Mouse (Mus musculus) adrenal gland, adult 2 months (tissue): Measurements from ENCODE around the gene Auts2. TPM values are rescaled to one million over a fixed set of nuclear protein-coding genes. Genes with fewer than 3 reads are reported as not detected.

Source experiments
- DNase-seq: peaks from one replicate; pipeline ENCODE4 v3.0.0; 2021
- polyA plus RNA-seq: library from polyadenylated mRNA; depleted of rRNA; stranded (reverse); fragments of >200 nt; gene quantifications from 2 replicates; pipeline ENCODE4 v1.2.3, GENCODE M21; 2012
- total RNA-seq, 2 experiments: library from RNA; stranded (reverse); gene quantifications; 2 replicates each; pipeline ENCODE4 v1.2.3; 2021

Gene Auts2
- total and polyA plus RNA-seq, 3 experiments = 20.2 to 51.6 (median 46.3) TPM

DNA sequence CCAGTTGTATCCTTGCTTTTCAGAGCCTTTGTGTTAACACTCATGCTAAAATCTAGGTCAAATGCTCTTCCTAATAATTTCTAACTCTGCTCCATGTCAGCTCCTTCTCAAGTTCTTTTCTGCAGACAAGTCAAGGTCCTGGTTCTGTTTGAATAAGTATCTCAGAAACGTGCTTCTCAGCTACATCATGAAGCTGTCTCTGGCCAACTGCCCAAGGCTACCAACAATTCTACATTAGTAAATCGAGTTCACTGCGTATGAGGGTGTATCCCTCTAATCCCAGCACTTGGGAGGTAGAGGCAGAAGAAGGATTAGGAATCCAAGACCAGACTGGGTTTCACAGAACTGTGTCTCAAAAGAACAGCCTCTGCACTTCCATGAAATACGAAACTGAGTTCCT is 1109.9 kb downstream of the Auts2 start:
- DNase-seq = peak; percentile 41

DNA sequence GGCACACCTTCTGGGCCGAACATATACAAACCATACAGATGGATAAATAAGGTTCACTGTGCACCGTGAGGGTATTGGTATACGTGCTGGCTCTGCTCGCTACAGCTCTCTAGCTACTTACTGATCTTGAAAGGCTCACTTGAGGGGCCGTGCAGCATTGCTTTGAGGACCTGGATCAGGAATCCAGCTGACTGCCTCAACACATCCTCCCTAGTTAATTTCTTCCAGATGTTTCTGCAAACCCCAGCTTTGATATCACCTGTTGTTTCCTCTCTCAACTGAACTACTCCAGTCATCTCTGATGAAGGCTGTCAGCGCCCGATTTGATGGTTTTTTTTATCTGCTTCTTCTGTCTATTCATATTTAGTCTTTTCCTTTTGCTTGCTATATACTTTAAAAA is 1111.2 kb downstream of the Auts2 start:
- DNase-seq = no peak

DNA sequence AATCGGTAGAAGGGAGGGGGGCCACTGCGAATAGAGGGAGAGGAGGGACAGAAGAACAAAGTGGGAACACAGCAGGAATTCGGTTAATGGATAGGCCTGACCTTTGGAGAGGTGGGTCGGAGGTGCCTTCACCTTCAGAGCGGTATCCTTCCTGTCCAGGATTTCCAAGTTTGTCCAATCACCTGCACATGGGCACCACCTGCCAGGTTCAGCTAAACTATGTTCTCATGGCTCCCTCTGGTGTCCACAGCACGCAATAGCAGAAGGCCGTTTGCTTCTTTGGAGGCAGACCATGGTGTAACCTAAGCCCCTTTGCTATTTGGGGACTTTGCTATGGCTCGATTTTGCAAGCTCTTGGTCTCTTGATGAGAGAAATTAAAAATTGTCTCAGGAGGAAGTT is 1113.0 kb downstream of the Auts2 start:
- DNase-seq = peak; percentile 39

DNA sequence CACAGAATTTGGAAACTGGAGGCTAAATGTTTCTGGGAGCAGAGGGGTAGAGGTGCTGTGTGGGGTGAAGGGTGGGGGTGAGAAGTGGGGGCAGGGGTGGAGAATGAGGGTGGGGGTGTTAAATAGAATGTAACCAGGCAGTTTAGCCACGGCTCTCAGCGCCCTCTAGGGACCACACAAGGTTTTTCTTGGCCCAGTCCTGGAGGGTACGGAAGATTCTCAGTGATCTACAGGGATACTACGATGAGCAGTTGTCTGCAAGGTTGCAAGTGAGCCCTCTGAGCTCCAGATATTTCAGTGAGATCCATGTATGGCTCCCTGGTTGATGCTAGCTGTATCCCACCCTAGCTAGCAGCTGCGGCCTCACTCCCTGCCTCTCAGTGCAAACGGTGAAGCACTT is 1113.6 kb downstream of the Auts2 start:
- no peak for DNase-seq

DNA sequence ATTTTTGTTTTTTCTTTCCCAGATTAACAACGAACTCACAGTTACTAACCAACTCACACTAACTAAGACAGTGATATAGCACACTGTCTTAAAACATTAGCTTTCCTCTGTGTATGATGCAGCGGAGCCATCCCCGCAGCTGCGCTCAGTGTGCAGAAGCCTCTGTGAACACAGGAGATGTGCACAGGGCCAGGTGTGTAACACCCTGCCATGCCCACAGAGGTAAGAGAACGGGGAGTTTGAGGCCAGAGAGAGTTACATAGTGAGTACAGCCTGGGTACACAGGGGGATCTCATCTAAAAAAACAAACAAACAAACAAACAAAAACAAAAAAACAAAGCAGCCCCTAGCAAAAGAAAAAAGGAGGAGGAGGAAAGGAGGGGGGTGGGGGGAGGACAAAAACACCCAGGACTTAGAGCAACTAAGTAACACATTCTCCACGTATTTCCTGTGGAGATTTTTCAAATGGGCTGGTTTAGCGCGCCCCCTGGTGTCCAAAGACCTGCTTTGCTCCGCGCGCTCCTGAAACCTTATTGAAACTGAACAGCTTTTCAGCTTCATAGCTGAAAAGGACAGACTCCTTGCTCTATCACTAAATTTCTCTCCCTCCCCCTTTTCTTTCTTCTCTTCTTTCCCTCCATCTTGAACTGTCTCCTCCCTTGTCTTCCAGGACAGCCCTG is 1115.3 kb downstream of the Auts2 start:
- peak; percentile 63 for DNase-seq

DNA sequence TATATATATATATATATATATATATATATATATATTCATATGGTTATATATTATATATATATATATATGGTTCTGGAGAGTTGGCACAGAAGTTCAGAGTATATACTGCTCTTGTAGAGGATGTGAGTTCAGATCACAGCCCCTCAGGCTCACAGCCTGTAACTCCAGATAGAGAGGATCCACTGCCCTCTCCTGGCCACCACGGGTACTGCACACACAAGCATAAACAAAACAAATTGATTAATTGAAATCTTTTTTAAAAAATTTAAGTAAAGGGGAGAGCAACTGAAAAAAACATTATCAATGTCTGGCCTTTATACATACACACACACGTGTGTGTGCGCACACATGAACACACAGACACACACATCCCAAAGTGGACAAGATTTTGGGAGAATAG is 1120.4 kb downstream of the Auts2 start:
- DNase-seq = no peak

DNA sequence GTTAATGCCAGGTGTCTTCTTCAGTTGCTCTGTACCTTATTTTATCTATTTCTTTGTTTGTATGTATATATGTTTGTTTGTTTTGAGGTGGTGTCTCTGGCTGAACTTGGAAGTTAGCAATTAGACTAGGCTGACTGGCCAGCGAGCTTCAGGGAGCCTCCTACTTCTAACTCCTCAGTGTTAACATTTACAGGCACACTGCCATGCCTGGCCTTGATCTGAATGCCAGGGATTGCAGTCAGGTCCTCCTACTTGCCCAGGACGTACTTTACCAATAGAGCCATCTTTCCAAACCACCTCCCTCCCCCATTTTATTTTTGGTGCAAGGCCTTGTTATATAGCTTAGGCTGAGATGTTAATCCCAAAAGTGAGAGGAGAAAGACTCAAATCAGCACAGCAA is 1122.7 kb downstream of the Auts2 start:
- DNase-seq = peak; percentile 62

DNA sequence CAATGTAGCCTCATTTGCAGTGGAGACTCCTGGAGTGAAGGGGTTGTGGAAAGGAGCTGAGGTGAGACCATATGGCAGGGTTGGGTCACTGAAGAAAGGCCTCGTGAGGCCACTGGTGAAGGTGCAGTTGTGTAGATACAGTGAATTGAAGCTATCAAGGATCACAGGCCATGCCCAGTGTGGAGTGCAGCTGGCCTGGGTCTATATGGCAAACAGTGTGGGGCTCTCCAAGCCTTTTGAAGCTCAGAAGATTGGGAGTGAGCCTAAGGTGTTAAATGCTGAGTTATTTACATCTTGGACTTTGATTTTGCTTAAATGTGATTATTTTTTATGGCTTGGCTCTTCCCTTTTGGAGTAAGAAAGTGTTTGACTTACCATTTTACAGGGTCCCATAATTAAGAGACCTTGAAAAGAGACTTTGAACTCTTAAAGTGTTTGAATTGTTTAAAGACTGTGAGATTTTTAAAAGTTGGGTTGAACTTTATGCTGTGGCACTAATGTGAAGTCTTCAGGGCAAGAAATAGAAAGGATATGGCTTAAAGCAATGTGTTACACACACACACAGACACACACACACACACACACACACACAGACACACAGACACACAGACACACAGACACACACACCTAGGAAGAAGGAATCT is 1127.1 kb downstream of the Auts2 start:
- no peak for DNase-seq

DNA sequence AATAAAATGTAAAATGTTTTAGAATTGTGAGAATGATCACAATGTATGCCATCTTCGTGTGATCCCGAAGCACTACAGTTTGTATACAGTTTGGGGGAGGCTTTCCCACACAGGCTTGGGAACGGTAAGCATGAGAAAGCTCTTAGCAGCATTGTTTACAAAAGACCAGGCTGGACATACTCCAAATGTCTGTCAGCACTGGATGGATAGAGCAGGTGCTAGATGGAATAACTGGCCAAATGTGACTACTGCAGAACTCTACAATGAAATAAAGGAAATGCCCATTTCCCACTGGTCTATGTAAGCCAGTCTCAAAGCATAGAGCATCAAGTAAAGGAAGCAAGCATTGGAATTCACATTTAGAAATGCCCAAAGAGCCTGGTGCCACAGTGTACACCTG is 1144.9 kb downstream of the Auts2 start:
- DNase-seq = no peak

DNA sequence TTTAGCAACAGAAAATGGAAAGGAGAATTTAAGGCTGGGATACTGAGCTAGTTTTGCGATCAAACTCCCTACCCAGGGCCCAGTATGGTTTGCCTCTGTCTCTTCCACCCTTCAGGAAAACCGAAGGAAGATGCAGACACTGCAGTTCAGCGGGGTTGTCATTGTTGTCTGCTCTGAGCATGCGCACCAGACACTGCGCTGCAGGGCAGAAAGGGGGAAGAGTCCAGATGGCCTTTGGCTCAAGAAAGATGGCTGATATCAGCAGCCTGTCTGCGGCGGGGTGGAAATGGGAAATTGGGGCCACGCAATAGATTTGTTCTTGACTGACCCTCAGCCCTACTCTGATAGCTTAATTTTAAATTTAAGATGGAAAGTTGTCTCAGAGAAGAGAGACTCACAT is 1147.4 kb downstream of the Auts2 start:
- no peak for DNase-seq
